Mouse (Mus musculus) ES-Bruce4 (cell line): Measurements from ENCODE around the gene Dlat.

ENCODE experiments used
- EP300 ChIP-seq: IDR thresholded peaks from 2 replicates; pipeline ENCODE4 v1.6.1; 2011; ENCODE audit warnings: low read depth, low read length; ENCODE audit not compliant: insufficient read depth
- POLR2A ChIP-seq: IDR thresholded peaks from one replicate; pipeline ENCODE4 v1.8.1; 2011; ENCODE audit warnings: low read length; ENCODE audit not compliant: insufficient read depth

GRCm38 (mm10) chr9:50667579-50668498 is 8.3 kb upstream of the Dlat start:
- TF ChIP-seq POLR2A: no peak
- TF ChIP-seq EP300: no peak
